Mouse (Mus musculus) limb, embryonic 15.5 days (tissue): ENCODE data around the gene Rbm25. TPM values are rescaled to one million over a fixed set of nuclear protein-coding genes. Genes with fewer than 3 reads are reported as not detected.
"Not testable (repeated sequence)": the region's sequence is repeated elsewhere in the genome, so short reads cannot be mapped to it uniquely, and the experiment has no call there.

Source experiments
- ATAC-seq: fragments of 200-750 bp; cut with Nextera tagmentation; 2 replicates; pipeline ENCODE4 v1.8.0; 2017; ENCODE audit warnings: low read depth, moderate TSS enrichment; ENCODE audit not compliant: insufficient number of reproducible peaks, low FRiP score, low TSS enrichment
- H3K27ac ChIP-seq: fragments of 300-500 bp; sonication (generic); 2 replicates; pipeline ENCODE4 v1.5.1; 2015; ENCODE audit warnings: moderate library complexity, mild to moderate bottlenecking, inconsistent platforms
- H3K27me3 ChIP-seq: fragments of 300-500 bp; sonication (generic); 2 replicates; pipeline ENCODE4 v1.6.1; 2015; ENCODE audit warnings: inconsistent platforms
- H3K36me3 ChIP-seq: fragments of 300-500 bp; sonication (generic); 2 replicates; pipeline ENCODE4 v1.6.1; 2015; ENCODE audit warnings: inconsistent platforms
- H3K4me1 ChIP-seq: fragments of 300-500 bp; sonication (generic); 2 replicates; pipeline ENCODE4 v1.6.1; 2015; ENCODE audit warnings: inconsistent platforms
- H3K4me2 ChIP-seq: fragments of 300-500 bp; sonication (generic); 2 replicates; pipeline ENCODE4 v1.6.1; 2015; ENCODE audit warnings: mild to moderate bottlenecking, inconsistent platforms
- H3K4me3 ChIP-seq: fragments of 300-500 bp; sonication (generic); 2 replicates; pipeline ENCODE4 v1.5.1; 2015; ENCODE audit warnings: mild to moderate bottlenecking, inconsistent platforms
- H3K9ac ChIP-seq: fragments of 300-500 bp; sonication (generic); 2 replicates; pipeline ENCODE4 v1.6.1; 2015; ENCODE audit warnings: inconsistent platforms
- H3K9me3 ChIP-seq: fragments of 300-500 bp; sonication (generic); 2 replicates; pipeline ENCODE4 v1.6.1; 2016; ENCODE audit warnings: inconsistent platforms
- WGBS: fragments of 180-500 bp; shearing (Covaris S2); methylation state at CpG from one replicate; pipeline ENCODE4 v1.1.7; 2015; 5-methylcytosine and 5-hydroxymethylcytosine counted together
- polyA plus RNA-seq: library from polyadenylated mRNA; unstranded; fragments of >200 nt; fragmentation: Nextera tagmentation; extraction: Ambion mirVana; gene quantifications from 2 replicates; pipeline ENCODE4 v1.2.1, GENCODE M21; 2015

Gene Rbm25
- polyA plus RNA-seq, 1 experiment from 2014 or later, result 225 TPM

GRCm38 (mm10) chr12:83617261-83617660 is 13.8 kb upstream of the Rbm25 start:
- no peaks in the 10 kb centered on the region for H3K36me3 ChIP-seq
- no peak overlapping the region for H3K4me3 ChIP-seq
- H3K27ac ChIP-seq, result no peak overlapping the region
- no peak overlapping the region for H3K4me2 ChIP-seq
- WGBS, result 92% methylated on average over 5 of the region's 5 CpGs
- no peaks in the 10 kb centered on the region for H3K4me1 ChIP-seq
- H3K9me3 ChIP-seq, result no peaks in the 10 kb centered on the region
- ATAC-seq, result no peak
- H3K9ac ChIP-seq, result no peak overlapping the region
- H3K27me3 ChIP-seq, result no peaks in the 10 kb centered on the region

GRCm38 (mm10) chr12:83618981-83619380 is 12.1 kb upstream of the Rbm25 start:
- Histone ChIP-seq H3K4me2 (no peak overlapping the region), H3K9ac (no peak overlapping the region), H3K4me1 (no peaks in the 10 kb centered on the region), H3K9me3 (no peaks in the 10 kb centered on the region), H3K36me3 (no peaks in the 10 kb centered on the region), H3K27ac (no peak overlapping the region), H3K4me3 (no peak overlapping the region), H3K27me3 (no peaks in the 10 kb centered on the region)
- WGBS, result 61% methylated on average over 2 of the region's 2 CpGs
- ATAC-seq, result no peak

- not testable (repeated sequence) for H3K27me3 ChIP-seq, H3K27ac ChIP-seq, H3K9ac ChIP-seq, H3K4me1 ChIP-seq, H3K36me3 ChIP-seq, ATAC-seq, H3K9me3 ChIP-seq, H3K4me2 ChIP-seq, H3K4me3 ChIP-seq
- WGBS, result 66% methylated on average over 23 of the region's 23 CpGs
These were observed 10.3 kb upstream of the Rbm25 start for GRCm38 (mm10) chr12:83620694-83621093.

GRCm38 (mm10) chr12:83622031-83622755 is 8.8 kb upstream of the Rbm25 start:
- 74% methylated on average over 6 of the region's 6 CpGs for WGBS

GRCm38 (mm10) chr12:83624321-83624720 is 6.7 kb upstream of the Rbm25 start:
- no peaks in the 10 kb centered on the region for H3K4me1 ChIP-seq
- no peak overlapping the region for H3K27ac ChIP-seq
- no peak overlapping the region for H3K9ac ChIP-seq
- no peak overlapping the region for H3K4me2 ChIP-seq
- no peaks in the 10 kb centered on the region for H3K36me3 ChIP-seq
- 80% methylated on average over 1 of the region's 1 CpGs for WGBS
- H3K9me3 ChIP-seq, result no peaks in the 10 kb centered on the region
- ATAC-seq, result no peak
- H3K27me3 ChIP-seq, result no peaks in the 10 kb centered on the region
- H3K4me3 ChIP-seq, result no peak overlapping the region

More at GRCm38 (mm10) chr12:83622031-83622755, 8.8 kb upstream of the Rbm25 start:
- Histone ChIP-seq H3K27ac (no peak overlapping the region), H3K4me3 (no peak overlapping the region), H3K36me3 (no peaks in the 10 kb centered on the region), H3K4me2 (no peak overlapping the region), H3K4me1 (no peaks in the 10 kb centered on the region), H3K9me3 (no peaks in the 10 kb centered on the region), H3K27me3 (no peaks in the 10 kb centered on the region), H3K9ac (no peak overlapping the region)
- no peak for ATAC-seq

GRCm38 (mm10) chr12:83631743-83632679 is 975 bp downstream of the Rbm25 start:
- Histone ChIP-seq H3K9ac (peak overlapping the region; percentile 92), H3K4me2 (peak overlapping the region; percentile 51), H3K27ac (peak overlapping the region; percentile 97), H3K4me1 (no peaks in the 10 kb centered on the region), H3K27me3 (no peaks in the 10 kb centered on the region), H3K4me3 (peak overlapping the region; percentile 74), H3K9me3 (no peaks in the 10 kb centered on the region), H3K36me3 (peaks cover 14% of the 10 kb centered on the region; the same call in 1 of the 2 replicates)
- peak; percentile 100 for ATAC-seq
- WGBS, result under 1% methylated on average over 53 of the region's 68 CpGs

GRCm38 (mm10) chr12:83632680-83633025 is 1.6 kb downstream of the Rbm25 start:
- ATAC-seq, result no peak
- Histone ChIP-seq H3K4me2 (peak overlapping the region; percentile 51), H3K27ac (peak overlapping the region; percentile 97)

GRCm38 (mm10) chr12:83633807-83634206 is 2.8 kb downstream of the Rbm25 start:
- Histone ChIP-seq H3K4me1 (no peaks in the 10 kb centered on the region), H3K9ac (no peak overlapping the region), H3K4me2 (no peak overlapping the region; the same call in 1 of the 2 replicates), H3K4me3 (no peak overlapping the region), H3K27ac (no peak overlapping the region), H3K9me3 (no peaks in the 10 kb centered on the region), H3K27me3 (no peaks in the 10 kb centered on the region), H3K36me3 (peaks cover 26% of the 10 kb centered on the region; the same call in 1 of the 2 replicates)
- WGBS, result 36% methylated on average over 2 of the region's 2 CpGs
- ATAC-seq, result no peak

More at GRCm38 (mm10) chr12:83632680-83633025, 1.6 kb downstream of the Rbm25 start:
- Histone ChIP-seq H3K4me3 (peak overlapping the region; percentile 74), H3K27me3 (no peaks in the 10 kb centered on the region), H3K9me3 (no peaks in the 10 kb centered on the region), H3K9ac (peak overlapping the region; percentile 92), H3K4me1 (no peaks in the 10 kb centered on the region), H3K36me3 (peaks cover 21% of the 10 kb centered on the region; the same call in 1 of the 2 replicates)
- WGBS, result 1% methylated on average over 20 of the region's 20 CpGs

GRCm38 (mm10) chr12:83641233-83641632 is 10.2 kb downstream of the Rbm25 start:
- peaks cover 55% of the 10 kb centered on the region for H3K36me3 ChIP-seq
- no peaks in the 10 kb centered on the region for H3K27me3 ChIP-seq
- no peak for ATAC-seq
- H3K4me3 ChIP-seq, result no peak overlapping the region
- H3K4me2 ChIP-seq, result no peak overlapping the region
- H3K9me3 ChIP-seq, result no peaks in the 10 kb centered on the region
- H3K9ac ChIP-seq, result no peak overlapping the region
- no peak overlapping the region for H3K27ac ChIP-seq
- WGBS, result 92% methylated on average over 2 of the region's 2 CpGs
- H3K4me1 ChIP-seq, result no peaks in the 10 kb centered on the region

- Histone ChIP-seq H3K36me3 (peaks cover 47% of the 10 kb centered on the region), H3K27ac (no peak overlapping the region), H3K27me3 (no peaks in the 10 kb centered on the region), H3K4me3 (no peak overlapping the region), H3K4me2 (no peak overlapping the region), H3K9ac (no peak overlapping the region), H3K9me3 (no peaks in the 10 kb centered on the region), H3K4me1 (no peaks in the 10 kb centered on the region)
- ATAC-seq, result no peak
- 89% methylated on average over 1 of the region's 1 CpGs for WGBS
These were observed 12.1 kb downstream of the Rbm25 start for GRCm38 (mm10) chr12:83643116-83643515.

- no peaks in the 10 kb centered on the region for H3K9me3 ChIP-seq
- H3K36me3 ChIP-seq, result peaks cover 57% of the 10 kb centered on the region
- ATAC-seq, result no peak
- 81% methylated on average over 3 of the region's 3 CpGs for whole genome bisulfite sequencing
- H3K9ac ChIP-seq, result no peak overlapping the region
- no peaks in the 10 kb centered on the region for H3K4me1 ChIP-seq
- no peaks in the 10 kb centered on the region for H3K27me3 ChIP-seq
- H3K4me3 ChIP-seq, result no peak overlapping the region
- H3K27ac ChIP-seq, result no peak overlapping the region
- H3K4me2 ChIP-seq, result no peak overlapping the region
These were observed 19.3 kb downstream of the Rbm25 start for GRCm38 (mm10) chr12:83650346-83650745.

GRCm38 (mm10) chr12:83651414-83651813 is 20.4 kb downstream of the Rbm25 start:
- H3K9ac ChIP-seq, result no peak overlapping the region
- no peak for ATAC-seq
- H3K27me3 ChIP-seq, result no peaks in the 10 kb centered on the region

More at GRCm38 (mm10) chr12:83651414-83651813, 20.4 kb downstream of the Rbm25 start:
- Histone ChIP-seq H3K9me3 (no peaks in the 10 kb centered on the region), H3K4me3 (no peak overlapping the region), H3K4me1 (no peaks in the 10 kb centered on the region), H3K36me3 (peaks cover 53% of the 10 kb centered on the region), H3K4me2 (no peak overlapping the region), H3K27ac (no peak overlapping the region)
